Mouse (Mus musculus): ENCODE measurements around the gene Sptbn4. TPM values are rescaled to one million over a fixed set of nuclear protein-coding genes. Genes with fewer than 3 reads are reported as not detected.
A peak's percentile ranks its signal among the peaks of the same experiment; 100 is the strongest.

The Sptbn4 gene
- polyA plus RNA-seq, 1 experiment from 2014 or later, result 0.33 TPM

DNA sequence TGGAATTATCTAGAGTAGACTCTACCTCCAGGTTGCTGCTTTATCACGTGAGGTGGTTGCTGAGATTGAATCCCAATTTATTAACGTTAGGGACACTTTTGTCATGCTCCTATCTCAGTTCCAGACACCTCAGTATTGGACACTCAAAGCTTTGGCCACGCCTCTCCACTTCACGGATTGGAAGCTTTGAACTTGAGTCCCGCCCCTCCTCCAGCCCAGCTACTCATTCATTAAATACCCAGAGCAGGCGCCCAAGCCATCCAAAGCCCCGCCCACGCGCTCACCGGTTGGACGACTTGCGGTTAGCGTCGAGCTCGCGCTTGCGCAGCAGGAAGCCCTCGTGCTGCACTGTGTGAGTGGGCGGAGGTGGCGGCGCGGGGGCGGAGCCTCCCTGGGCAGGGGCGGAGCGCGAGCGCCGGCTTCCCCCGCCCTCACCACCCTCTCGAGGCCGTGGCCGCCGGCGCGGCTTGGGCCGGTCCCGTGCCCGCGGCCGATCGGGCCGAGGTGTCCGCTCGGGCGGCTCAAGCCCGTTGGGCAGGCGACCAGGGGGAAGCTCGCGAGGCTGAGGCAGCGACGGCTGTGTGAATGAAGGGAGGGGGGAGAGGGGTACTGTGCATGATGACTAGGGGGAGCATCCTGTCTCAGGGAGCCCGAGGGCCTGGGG is 86.1 kb downstream of the Sptbn4 start:
- peak overlapping the region; percentile 66 for H3K4me3 ChIP-seq
- peak; percentile 100 for DNase-seq (ENCODE audit: low spot score)
- H3K27ac ChIP-seq, result peak overlapping the region; percentile 86
- peaks cover 34% of the 10 kb centered on the region for H3K4me1 ChIP-seq (replicated peaks)
- H3K9me3 ChIP-seq, result 0 out of 2 replicates have a peak, but pooled peaks cover 4% of the 10 kb centered on the region
- WGBS, result under 1% methylated on average over 52 of the region's 52 CpGs
- H3K27me3 ChIP-seq (ENCODE audit: insufficient read depth, poor library complexity, severe bottlenecking), result peaks cover 82% of the 10 kb centered on the region
- no peaks in the 10 kb centered on the region for H3K36me3 ChIP-seq

DNA sequence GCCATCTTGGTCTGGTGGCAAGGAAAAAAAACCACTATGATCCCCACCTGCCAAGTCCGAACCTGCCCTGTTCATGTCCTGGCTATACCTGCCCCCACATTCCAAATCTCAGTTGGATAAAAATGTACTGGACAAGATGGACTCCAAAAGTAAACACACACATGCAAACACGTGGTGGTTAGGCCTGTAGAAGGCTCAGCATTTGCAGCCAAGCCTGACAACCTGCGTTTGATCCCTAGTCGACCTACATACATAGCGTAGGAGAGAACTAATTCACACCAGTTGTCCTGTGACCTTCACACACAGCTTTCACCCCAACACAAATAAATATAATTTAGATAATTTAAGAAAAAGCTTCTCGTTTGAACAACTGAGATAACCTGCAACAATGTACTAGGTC is 86.7 kb downstream of the Sptbn4 start:
- peaks cover 78% of the 10 kb centered on the region for H3K27me3 ChIP-seq (ENCODE audit: insufficient read depth, poor library complexity, severe bottlenecking)
- no peak for DNase-seq (ENCODE audit: low spot score)
- WGBS, result 54% methylated on average over 6 of the region's 6 CpGs
- H3K9me3 ChIP-seq, result 0 out of 2 replicates have a peak, but pooled peaks cover 4% of the 10 kb centered on the region
- peak overlapping the region; percentile 66 for H3K4me3 ChIP-seq
- H3K36me3 ChIP-seq, result no peaks in the 10 kb centered on the region
- H3K27ac ChIP-seq, result 0 out of 2 replicates have a peak overlapping the region, but pooled peaks have one; percentile 35
- peaks cover 38% of the 10 kb centered on the region for H3K4me1 ChIP-seq (replicated peaks)

DNA sequence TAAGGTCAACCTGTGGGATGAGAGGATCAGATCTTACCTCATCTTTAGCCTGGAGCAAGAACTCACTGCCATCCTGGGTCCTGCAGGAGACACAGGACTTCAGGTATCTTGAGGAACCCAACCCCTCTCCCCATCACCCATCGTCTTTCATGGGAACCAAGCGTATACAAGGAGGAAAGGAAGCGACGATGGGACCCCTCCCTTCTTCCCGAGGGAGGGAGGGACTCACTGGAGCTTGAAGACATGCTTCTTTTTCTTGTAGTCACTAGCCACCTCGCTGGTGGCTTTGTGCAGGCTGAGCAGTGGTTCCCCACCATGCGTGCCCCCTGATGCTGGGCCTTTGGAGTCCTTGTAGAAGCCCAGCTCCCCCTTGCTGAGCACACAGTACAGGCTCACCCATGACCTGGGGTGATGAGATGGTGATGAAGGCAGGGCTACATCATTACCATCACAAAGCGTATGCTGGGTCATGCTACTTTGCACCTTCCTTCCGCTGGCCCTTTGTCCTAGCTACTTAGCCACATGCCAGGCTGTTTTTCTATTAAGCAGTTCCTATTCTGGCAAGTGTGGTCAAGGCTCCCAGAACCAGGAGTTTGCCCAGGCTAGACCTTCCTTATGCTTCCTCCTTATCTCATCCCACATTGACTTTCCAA is 87.7 kb downstream of the Sptbn4 start:
- WGBS, result 83% methylated on average over 9 of the region's 9 CpGs
- 0 out of 2 replicates have a peak, but pooled peaks cover 4% of the 10 kb centered on the region for H3K9me3 ChIP-seq
- no peak overlapping the region for H3K4me3 ChIP-seq
- H3K4me1 ChIP-seq (replicated peaks), result peaks cover 43% of the 10 kb centered on the region
- no peak for DNase-seq (ENCODE audit: low spot score)
- no peaks in the 10 kb centered on the region for H3K36me3 ChIP-seq
- no peak overlapping the region for H3K27ac ChIP-seq
- H3K27me3 ChIP-seq (ENCODE audit: insufficient read depth, poor library complexity, severe bottlenecking), result peaks cover 69% of the 10 kb centered on the region

DNA sequence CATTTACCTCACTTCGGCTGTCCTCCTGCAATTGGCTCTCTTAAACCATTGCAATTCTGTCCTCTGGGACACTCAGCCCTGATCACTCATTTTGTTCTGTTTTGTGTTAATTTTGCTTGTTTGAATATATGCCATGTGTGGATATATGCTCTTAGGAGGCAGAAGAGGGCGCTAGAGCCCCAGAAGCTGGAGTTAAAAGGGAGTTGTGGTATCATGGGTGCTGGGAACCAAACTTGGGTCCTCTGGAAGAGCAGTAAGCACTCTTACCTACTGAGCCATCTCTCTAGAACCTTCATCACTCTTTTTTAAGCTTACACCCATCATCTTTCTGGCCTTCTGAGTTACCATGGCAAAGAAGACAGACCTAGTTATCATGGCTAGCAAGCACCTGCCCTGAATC is 88.3 kb downstream of the Sptbn4 start:
- H3K4me3 ChIP-seq, result no peak overlapping the region
- peaks cover 45% of the 10 kb centered on the region for H3K4me1 ChIP-seq (replicated peaks)
- H3K27ac ChIP-seq, result no peak overlapping the region
- peaks cover 62% of the 10 kb centered on the region for H3K27me3 ChIP-seq (ENCODE audit: insufficient read depth, poor library complexity, severe bottlenecking)
- H3K36me3 ChIP-seq, result no peaks in the 10 kb centered on the region
- 71% methylated on average over 2 of the region's 2 CpGs for WGBS
- DNase-seq (ENCODE audit: low spot score), result no peak
- 0 out of 2 replicates have a peak, but pooled peaks cover 4% of the 10 kb centered on the region for H3K9me3 ChIP-seq

DNA sequence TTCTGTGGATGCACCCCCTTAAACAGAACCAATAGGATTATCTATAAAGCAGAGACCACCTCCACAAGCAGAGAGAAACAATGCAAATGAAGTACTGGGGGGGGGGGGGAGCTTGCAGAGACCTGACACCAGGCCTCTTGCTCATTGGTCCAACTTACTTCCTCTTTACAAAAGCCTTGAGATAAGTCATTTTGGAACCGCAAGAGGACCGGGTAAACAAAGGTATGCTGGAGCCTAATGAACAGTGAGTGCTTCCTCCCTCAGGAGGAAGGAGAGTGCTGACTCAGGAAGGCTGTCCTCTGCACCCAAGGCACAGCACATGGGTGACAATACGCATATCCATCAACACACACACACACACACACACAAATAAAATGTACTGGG is 89.9 kb downstream of the Sptbn4 start:
- H3K4me1 ChIP-seq (replicated peaks), result peaks cover 41% of the 10 kb centered on the region
- 0 out of 2 replicates have a peak, but pooled peaks cover 4% of the 10 kb centered on the region for H3K9me3 ChIP-seq
- H3K27me3 ChIP-seq (ENCODE audit: insufficient read depth, poor library complexity, severe bottlenecking), result peaks cover 46% of the 10 kb centered on the region
- H3K36me3 ChIP-seq, result peaks cover 15% of the 10 kb centered on the region
- H3K4me3 ChIP-seq, result peak overlapping the region; percentile 81
- 27% methylated on average over 3 of the region's 3 CpGs for WGBS
- no peak for DNase-seq (ENCODE audit: low spot score)
- H3K27ac ChIP-seq, result no peak overlapping the region

DNA sequence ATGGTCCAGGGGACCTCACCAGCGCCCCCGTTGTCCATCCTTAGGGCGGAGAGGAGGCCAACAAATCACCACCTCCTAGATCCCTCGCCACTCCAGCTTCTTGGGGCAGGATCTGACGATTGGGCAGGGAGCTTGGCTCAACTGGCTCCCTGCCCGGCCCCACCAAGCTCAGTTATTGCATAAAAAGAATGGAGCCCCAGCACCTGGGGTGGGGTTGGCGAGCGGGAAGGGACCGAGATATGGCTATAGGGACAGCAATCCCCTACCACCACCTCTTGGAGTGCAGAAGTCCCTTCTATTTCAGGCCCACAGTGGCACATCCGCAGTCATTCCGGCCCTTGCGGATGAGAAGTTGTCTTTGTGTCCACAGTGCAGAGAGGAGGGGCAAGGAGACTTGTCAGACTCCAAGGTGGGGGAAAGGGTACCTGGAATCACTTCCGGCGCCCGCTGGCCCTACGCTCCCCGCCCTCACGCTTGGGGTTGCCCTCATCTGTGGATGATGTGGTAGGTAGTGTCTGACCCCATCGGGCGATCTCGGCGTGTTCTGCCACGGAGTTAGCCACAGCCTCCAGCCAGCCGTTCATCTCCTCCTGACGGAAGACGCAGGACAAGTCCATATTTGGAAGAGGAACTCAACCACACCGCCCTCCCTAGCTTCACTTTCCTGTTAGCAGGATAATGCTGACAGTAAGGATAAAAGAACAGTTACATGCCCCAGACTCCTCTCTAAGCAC is 90.5 kb downstream of the Sptbn4 start, which contains the start of gene Gm20479:
Gene Gm20479 (minus strand): TSS at position 559 of the 734 bp plus-strand sequence.
- Histone ChIP-seq H3K4me1 (replicated peaks) (peaks cover 40% of the 10 kb centered on the region), H3K9me3 (0 out of 2 replicates have a peak, but pooled peaks cover 4% of the 10 kb centered on the region), H3K4me3 (peak within 1 kb of the TSS; percentile 81), H3K36me3 (peaks cover 21% of the 10 kb centered on the region), H3K27ac (peak within 1 kb of the TSS; percentile 86), H3K27me3 (ENCODE audit: insufficient read depth, poor library complexity, severe bottlenecking) (peaks cover 41% of the 10 kb centered on the region)
- WGBS, result 4% methylated on average over 27 of the region's 27 CpGs
- DNase-seq (ENCODE audit: low spot score), result no peak

DNA sequence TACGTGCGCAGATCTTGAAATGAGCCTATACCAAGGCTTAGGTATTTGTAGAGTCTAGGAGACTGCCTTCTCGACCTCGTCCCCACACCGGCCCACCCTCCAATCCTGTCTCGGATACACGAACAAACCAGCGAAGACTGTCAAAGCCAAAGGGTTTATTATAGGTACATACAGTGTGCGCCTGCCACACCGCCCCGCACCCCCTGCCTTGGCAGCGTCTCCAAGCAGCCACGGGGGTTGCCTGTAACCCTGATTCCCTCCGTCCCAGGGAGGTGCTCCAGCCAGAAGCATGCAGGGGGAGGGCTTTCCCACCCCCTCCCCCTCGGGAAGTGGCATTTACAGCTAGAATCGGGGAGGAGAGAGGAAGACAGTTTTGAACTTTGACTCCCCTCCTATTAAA is 91.2 kb downstream of the Sptbn4 start:
- DNase-seq (ENCODE audit: low spot score), result no peak
- Histone ChIP-seq H3K9me3 (0 out of 2 replicates have a peak, but pooled peaks cover under 1% of the 10 kb centered on the region), H3K36me3 (peaks cover 29% of the 10 kb centered on the region), H3K4me3 (peak overlapping the region; percentile 81), H3K4me1 (replicated peaks) (peaks cover 33% of the 10 kb centered on the region), H3K27ac (peak overlapping the region; percentile 86), H3K27me3 (ENCODE audit: insufficient read depth, poor library complexity, severe bottlenecking) (peaks cover 33% of the 10 kb centered on the region)
- 1% methylated on average over 16 of the region's 16 CpGs for WGBS

DNA sequence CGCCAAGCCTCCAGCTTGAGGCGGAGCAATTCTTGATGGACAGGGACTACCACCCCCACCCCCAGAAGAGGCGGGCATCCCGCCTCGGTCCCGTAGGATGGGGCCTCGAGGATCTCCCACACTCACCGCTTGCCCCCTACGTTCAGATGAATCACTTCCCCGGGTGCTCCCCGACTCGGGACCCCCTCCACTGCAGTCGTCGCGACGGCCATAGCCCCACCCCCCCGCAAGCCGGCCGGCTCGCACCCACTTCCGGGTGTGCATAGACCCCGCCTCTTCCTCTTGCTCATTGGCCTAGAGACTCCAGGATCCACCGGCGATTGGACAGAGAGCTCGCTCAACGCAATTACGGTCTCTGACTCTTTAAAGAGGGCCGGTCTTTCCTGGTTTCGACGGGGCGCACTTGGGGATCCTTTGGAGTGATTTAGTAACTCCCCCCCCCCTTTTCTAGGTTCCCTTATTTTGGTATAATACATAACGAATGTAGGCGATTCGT is 91.7 kb downstream of the Sptbn4 start, which contains the start of gene Shkbp1:
Gene Shkbp1 (minus strand): TSS at position 275 of the 496 bp plus-strand sequence.
- H3K4me3 ChIP-seq, result peak within 1 kb of the TSS; percentile 81
- peak within 1 kb of the TSS; percentile 86 for H3K27ac ChIP-seq
- peak; percentile 90 for DNase-seq (ENCODE audit: low spot score)
- peaks cover 30% of the 10 kb centered on the region for H3K4me1 ChIP-seq (replicated peaks)
- H3K9me3 ChIP-seq, result no peaks in the 10 kb centered on the region
- peaks cover 31% of the 10 kb centered on the region for H3K36me3 ChIP-seq
- under 1% methylated on average over 34 of the region's 34 CpGs for WGBS
- H3K27me3 ChIP-seq (ENCODE audit: insufficient read depth, poor library complexity, severe bottlenecking), result peaks cover 33% of the 10 kb centered on the region

DNA sequence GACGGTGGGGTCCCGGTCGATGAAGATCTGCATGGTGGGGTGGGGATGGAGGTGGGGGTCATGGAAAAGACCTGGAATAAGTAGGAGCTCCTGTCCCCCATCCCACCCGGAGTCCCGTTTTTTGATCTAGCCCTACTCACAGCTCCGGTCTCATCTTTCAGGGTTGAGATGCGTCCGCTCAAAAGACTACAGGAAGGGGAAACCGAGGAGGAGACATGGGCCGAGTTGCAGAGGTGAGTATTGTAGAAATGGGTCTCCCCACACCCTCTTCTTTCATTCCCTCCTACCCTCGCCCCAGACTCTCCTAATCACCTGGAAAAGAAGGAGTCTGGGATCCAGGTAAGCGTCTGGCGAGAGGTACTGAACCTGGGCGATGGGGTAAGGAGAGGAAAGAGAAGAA is 92.2 kb downstream of the Sptbn4 start:
- peaks cover 37% of the 10 kb centered on the region for H3K36me3 ChIP-seq
- 11% methylated on average over 14 of the region's 14 CpGs for WGBS
- H3K9me3 ChIP-seq, result no peaks in the 10 kb centered on the region
- peak overlapping the region; percentile 81 for H3K4me3 ChIP-seq
- no peak for DNase-seq (ENCODE audit: low spot score)
- H3K4me1 ChIP-seq (replicated peaks), result peaks cover 28% of the 10 kb centered on the region
- peaks cover 33% of the 10 kb centered on the region for H3K27me3 ChIP-seq (ENCODE audit: insufficient read depth, poor library complexity, severe bottlenecking)
- peak overlapping the region; percentile 86 for H3K27ac ChIP-seq

DNA sequence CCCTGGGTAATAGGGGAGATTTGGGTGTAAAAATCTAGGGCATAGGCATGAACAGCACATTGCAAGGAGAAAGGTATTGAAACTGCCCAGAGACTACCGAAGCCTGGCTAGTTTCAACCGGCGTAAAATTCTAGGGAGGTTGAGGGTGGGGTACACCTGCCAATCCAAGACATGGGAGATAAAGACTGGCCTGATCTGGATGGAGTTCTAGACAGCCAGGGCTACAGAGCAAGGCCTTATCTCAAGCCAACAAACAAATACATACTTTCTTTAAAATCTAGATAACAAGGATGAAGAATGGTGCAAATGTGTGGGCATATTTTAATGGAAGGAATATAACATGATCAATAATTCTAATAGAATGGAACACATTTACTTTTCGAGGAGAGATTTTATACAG is 92.7 kb downstream of the Sptbn4 start:
- Histone ChIP-seq H3K4me1 (replicated peaks) (peaks cover 28% of the 10 kb centered on the region), H3K9me3 (no peaks in the 10 kb centered on the region), H3K27ac (no peak overlapping the region; the same call in 1 of the 2 replicates), H3K36me3 (peaks cover 41% of the 10 kb centered on the region), H3K27me3 (ENCODE audit: insufficient read depth, poor library complexity, severe bottlenecking) (peaks cover 32% of the 10 kb centered on the region), H3K4me3 (peak overlapping the region; percentile 81)
- 56% methylated on average over 4 of the region's 4 CpGs for WGBS
- no peak for DNase-seq (ENCODE audit: low spot score)

DNA sequence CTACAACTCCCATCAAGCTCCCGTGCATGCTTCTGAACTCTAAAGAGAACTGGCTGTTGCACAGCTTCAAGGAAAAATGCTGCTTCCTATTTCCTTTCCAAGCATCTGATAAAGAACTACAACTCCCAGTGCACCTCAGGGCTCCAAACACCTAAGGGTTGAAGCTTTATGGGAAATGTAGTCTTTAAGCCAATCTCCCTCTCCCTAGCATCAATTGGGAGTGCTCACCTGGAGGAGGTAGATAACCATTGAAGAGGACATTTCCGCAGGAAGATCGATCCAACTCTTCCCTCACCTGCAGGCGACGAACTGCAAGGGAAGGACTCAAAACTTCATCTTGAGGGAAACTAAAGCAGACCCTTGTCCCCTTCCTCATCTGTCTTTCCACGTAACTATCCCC is 93.3 kb downstream of the Sptbn4 start:
- Histone ChIP-seq H3K9me3 (no peaks in the 10 kb centered on the region), H3K27ac (no peak overlapping the region), H3K4me1 (replicated peaks) (peaks cover 28% of the 10 kb centered on the region), H3K27me3 (ENCODE audit: insufficient read depth, poor library complexity, severe bottlenecking) (peaks cover 27% of the 10 kb centered on the region), H3K4me3 (peak overlapping the region; percentile 81), H3K36me3 (peaks cover 48% of the 10 kb centered on the region)
- 33% methylated on average over 6 of the region's 6 CpGs for WGBS
- DNase-seq (ENCODE audit: low spot score), result no peak

DNA sequence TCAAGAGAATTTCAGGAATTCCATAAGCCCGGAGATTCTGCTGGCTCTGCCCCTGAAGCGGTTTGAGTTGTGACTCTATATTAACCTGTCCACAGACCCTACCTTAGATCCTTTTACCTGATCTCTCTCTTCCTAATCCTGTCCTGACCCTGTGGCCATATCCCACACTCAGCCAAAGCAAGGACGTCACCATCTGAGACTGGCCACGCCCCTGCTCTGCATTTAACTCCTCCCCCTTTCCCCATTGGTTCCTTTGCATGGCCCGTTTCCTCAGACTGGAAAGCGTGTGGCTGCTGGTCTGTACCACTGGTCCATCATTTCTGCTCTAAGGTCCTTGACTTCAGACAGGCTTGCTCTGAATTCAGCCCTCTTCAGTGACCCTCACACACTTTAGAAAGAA is 102.0 kb downstream of the Sptbn4 start:
- peaks cover 9% of the 10 kb centered on the region; the same call in 1 of the 2 replicates for H3K4me1 ChIP-seq (replicated peaks)
- WGBS, result 27% methylated on average over 6 of the region's 6 CpGs
- peaks cover 90% of the 10 kb centered on the region for H3K36me3 ChIP-seq

More for the DNA sequence above, 102.0 kb downstream of the Sptbn4 start:
- Histone ChIP-seq H3K4me3 (no peak overlapping the region), H3K27ac (no peak overlapping the region), H3K9me3 (no peaks in the 10 kb centered on the region), H3K27me3 (ENCODE audit: insufficient read depth, poor library complexity, severe bottlenecking) (no peaks in the 10 kb centered on the region)
- DNase-seq (ENCODE audit: low spot score), result no peak

Measured in hindbrain, embryonic 10.5 days (tissue).